Mouse (Mus musculus) liver, adult 2 months (tissue): Measurements from ENCODE around the gene Epop. TPM values are rescaled to one million over a fixed set of nuclear protein-coding genes. Genes with fewer than 3 reads are reported as not detected.
A peak's percentile ranks its signal among the peaks of the same experiment; 100 is the strongest.

Source experiments
- DNase-seq: peaks from one replicate; pipeline ENCODE4 v3.0.0-alpha.2; 2011; ENCODE audit warnings: low read depth, low spot score; ENCODE audit errors: extremely low read depth
- H3K27ac ChIP-seq: fragments of 200-500 bp; replicated peaks from 2 replicates; pipeline ENCODE4 v1.5.1; 2012; ENCODE audit warnings: low read depth, mild to moderate bottlenecking, control low read depth, inconsistent platforms, low read length; ENCODE audit not compliant: insufficient read depth
- H3K27me3 ChIP-seq: fragments of 200-500 bp; 2 replicates; pipeline ENCODE4 v1.6.1; 2012; ENCODE audit warnings: mild to moderate bottlenecking, moderate library complexity, low read length, inconsistent platforms; ENCODE audit not compliant: control insufficient read depth, insufficient read depth
- H3K36me3 ChIP-seq: fragments of 200-500 bp; 2 replicates; pipeline ENCODE4 v1.6.1; 2012; ENCODE audit warnings: low read length, inconsistent platforms; ENCODE audit not compliant: control insufficient read depth, insufficient read depth
- H3K4me1 ChIP-seq: fragments of 200-500 bp; 2 replicates; pipeline ENCODE4 v1.6.1; 2011; ENCODE audit warnings: low read length; ENCODE audit not compliant: control insufficient read depth, insufficient read depth
- H3K4me3 ChIP-seq: fragments of 200-500 bp; 2 replicates; pipeline ENCODE4 v1.5.1; 2011; ENCODE audit warnings: low read depth, mild to moderate bottlenecking, control low read depth, low read length, moderate library complexity; ENCODE audit not compliant: insufficient read depth
- H3K79me2 ChIP-seq: fragments of 200-500 bp; 2 replicates; pipeline ENCODE4 v1.6.1; 2012; ENCODE audit warnings: inconsistent platforms, mild to moderate bottlenecking, low read length, moderate library complexity; ENCODE audit not compliant: control insufficient read depth, insufficient read depth
- H3K9ac ChIP-seq: fragments of 200-500 bp; 2 replicates; pipeline ENCODE4 v1.6.1; 2012; ENCODE audit warnings: low read depth, mild to moderate bottlenecking, control low read depth, inconsistent platforms, low read length
- CTCF ChIP-seq: fragments of 200-500 bp; IDR thresholded peaks from 2 replicates; pipeline ENCODE4 v1.5.1; 2011; ENCODE audit warnings: low read depth, low read length, control low read depth
- POLR2A ChIP-seq: fragments of 200-500 bp; IDR thresholded peaks from 2 replicates; pipeline ENCODE4 v1.6.1; 2011; ENCODE audit warnings: low read length, control low read depth; ENCODE audit not compliant: insufficient read depth; ENCODE audit errors: extremely low read depth
- whole genome bisulfite sequencing: fragments of 180-500 bp; shearing (Covaris S2); methylation state at CpG from one replicate; pipeline ENCODE4 v1.1.7; 2018; 5-methylcytosine and 5-hydroxymethylcytosine counted together
- polyA plus RNA-seq: library from polyadenylated mRNA; depleted of rRNA; stranded (reverse); fragments of >200 nt; gene quantifications from 2 replicates; pipeline ENCODE4 v1.2.3, GENCODE M21; 2012
- total RNA-seq: library from RNA; depleted of rRNA; stranded (reverse); fragments of >200 nt; gene quantifications from 2 replicates; pipeline ENCODE4 v1.2.3, GENCODE M21; 2014

Epop gene
- total and polyA plus RNA-seq, 2 experiments: 0.37 to 2.5 TPM

DNA sequence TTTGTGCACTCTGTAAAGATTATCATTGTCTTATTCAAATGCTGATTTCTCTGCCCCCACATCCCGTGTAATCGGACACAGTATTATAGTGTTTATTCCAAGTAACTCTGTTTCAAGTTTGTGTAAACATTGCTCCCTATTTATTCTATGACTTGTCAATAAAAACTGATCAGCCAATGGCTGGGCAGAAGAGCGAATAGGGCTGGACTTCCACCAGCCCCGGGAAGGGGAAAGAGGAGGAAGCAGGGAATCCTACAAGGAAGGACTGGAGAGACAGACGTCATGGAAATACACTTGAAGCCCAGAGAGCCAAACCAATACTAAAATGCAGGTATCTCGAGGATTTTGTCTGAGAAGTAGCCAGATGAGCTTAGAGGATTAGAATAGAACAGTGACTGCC, 35.4 kb downstream of the Epop start:
- H3K27ac ChIP-seq: no peak overlapping the region
- H3K79me2 ChIP-seq: no peaks in the 10 kb centered on the region

DNA sequence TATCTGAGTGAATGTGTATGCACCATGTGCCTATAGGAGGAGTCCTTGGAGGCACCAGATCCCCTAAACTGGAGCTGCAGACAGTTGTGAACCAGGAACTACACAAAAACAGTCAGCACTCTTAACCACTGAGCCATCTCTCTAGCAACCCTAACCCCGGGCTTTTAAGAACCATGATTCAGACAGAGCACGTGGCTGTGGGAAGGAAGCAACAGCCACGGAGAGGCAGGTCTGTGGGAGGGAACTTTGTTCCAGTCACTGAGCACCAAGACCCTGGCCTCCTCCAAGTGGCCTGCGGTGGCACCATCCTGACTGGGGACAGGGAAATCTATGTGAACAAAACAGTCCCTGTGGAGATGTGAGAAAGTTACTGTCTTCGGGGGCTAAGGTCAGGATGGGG, 37.6 kb downstream of the Epop start:
- no peaks in the 10 kb centered on the region for H3K4me1 ChIP-seq
- H3K27me3 ChIP-seq: no peaks in the 10 kb centered on the region
- WGBS: 71% methylated on average over 5 of the region's 5 CpGs
- no peaks in the 10 kb centered on the region for H3K79me2 ChIP-seq
- no peak for TF ChIP-seq CTCF
- no peak for TF ChIP-seq POLR2A
- no peak overlapping the region for H3K27ac ChIP-seq
- H3K36me3 ChIP-seq: no peaks in the 10 kb centered on the region
- DNase-seq: no peak
- no peak overlapping the region for H3K9ac ChIP-seq
- no peak overlapping the region for H3K4me3 ChIP-seq

More for the DNA sequence above, 35.4 kb downstream of the Epop start:
- Histone ChIP-seq H3K9ac (no peak overlapping the region), H3K4me1 (no peaks in the 10 kb centered on the region), H3K4me3 (no peak overlapping the region; the same call in 1 of the 2 replicates), H3K36me3 (no peaks in the 10 kb centered on the region), H3K27me3 (no peaks in the 10 kb centered on the region)
- WGBS: 18% methylated on average over 6 of the region's 6 CpGs
- TF ChIP-seq CTCF (no peak), POLR2A (no peak)
- DNase-seq: peak; percentile 48

- Histone ChIP-seq H3K4me3 (no peak overlapping the region), H3K9ac (no peak overlapping the region), H3K4me1 (no peaks in the 10 kb centered on the region), H3K79me2 (no peaks in the 10 kb centered on the region), H3K36me3 (no peaks in the 10 kb centered on the region), H3K27ac (no peak overlapping the region), H3K27me3 (no peaks in the 10 kb centered on the region)
- TF ChIP-seq POLR2A (no peak), CTCF (no peak)
- DNase-seq: no peak
- 61% methylated on average over 24 of the region's 24 CpGs for WGBS
These were observed 39.1 kb downstream of the Epop start for GRCm38 (mm10) chr11:97590227-97590960.

DNA sequence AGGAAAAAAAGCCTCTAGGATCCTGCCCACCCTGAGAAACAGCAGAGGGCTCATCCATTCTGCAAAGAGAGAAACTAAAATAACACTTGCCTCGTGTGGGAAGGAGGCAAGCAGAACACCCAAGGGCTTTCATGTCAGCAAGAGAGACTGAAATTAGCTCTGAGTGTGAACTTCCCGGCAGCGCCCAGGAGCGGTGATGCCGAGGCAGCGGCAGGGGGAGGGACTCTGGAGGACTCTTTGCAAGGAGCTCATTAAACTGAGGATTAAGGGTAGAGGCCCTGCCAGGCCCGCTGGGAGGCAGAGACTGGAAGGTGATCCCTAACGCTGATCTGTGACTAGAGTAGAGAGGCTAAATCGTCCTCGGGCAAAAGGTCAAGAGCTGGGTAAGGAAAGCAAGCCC, 40.3 kb downstream of the Epop start:
- DNase-seq: no peak
- H3K9ac ChIP-seq: no peak overlapping the region
- H3K27me3 ChIP-seq: no peaks in the 10 kb centered on the region
- H3K36me3 ChIP-seq: no peaks in the 10 kb centered on the region
- H3K4me3 ChIP-seq: no peak overlapping the region
- TF ChIP-seq POLR2A (no peak), CTCF (no peak)
- no peak overlapping the region for H3K27ac ChIP-seq
- 44% methylated on average over 10 of the region's 10 CpGs for WGBS
- H3K79me2 ChIP-seq: no peaks in the 10 kb centered on the region
- H3K4me1 ChIP-seq: no peaks in the 10 kb centered on the region

DNA sequence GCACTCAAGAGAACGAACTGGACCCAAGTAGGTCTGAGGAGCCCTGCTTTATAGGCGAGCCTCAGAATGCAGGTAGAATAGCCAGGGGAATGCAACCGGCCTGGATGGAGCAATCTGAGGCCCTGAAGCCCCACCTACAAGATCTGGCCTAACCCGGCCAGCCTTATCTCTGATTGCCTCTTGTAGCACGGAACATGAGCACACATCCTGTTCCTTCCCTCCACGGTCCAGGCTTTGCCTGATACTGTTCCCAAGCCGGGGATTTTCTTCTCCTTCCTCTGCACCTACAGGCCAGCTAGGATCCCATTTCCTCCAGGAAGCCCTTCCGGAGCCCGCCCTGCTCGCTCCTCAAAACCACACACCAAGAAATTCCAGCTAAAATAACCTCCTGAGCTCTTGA, 43.6 kb downstream of the Epop start:
- 55% methylated on average over 10 of the region's 10 CpGs for WGBS
- Histone ChIP-seq H3K9ac (no peak overlapping the region), H3K4me1 (no peaks in the 10 kb centered on the region), H3K27me3 (no peaks in the 10 kb centered on the region), H3K79me2 (no peaks in the 10 kb centered on the region), H3K36me3 (no peaks in the 10 kb centered on the region), H3K4me3 (no peak overlapping the region), H3K27ac (peak overlapping the region; percentile 13; the same call in 1 of the 2 replicates)
- TF ChIP-seq CTCF (no peak), POLR2A (no peak)
- DNase-seq: no peak

DNA sequence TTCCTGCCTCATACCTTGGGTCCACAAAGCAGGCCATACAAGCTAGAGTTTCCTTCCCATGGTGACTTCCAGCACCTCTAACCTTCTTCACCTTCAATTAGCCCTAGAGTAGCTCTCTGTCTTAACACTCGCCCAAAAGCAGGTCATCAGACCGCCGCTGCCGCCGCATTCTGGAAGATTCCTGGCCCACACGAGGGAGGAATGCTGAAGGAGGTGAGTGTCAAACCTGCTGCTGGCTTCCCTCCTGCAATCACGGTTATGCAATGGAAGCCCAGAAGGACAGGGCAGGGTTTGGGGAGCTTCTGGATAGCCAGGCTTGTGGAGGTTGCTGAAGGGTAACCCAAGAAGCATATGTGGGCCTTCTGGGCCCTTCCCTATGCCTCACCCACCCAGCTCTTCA, 45.0 kb downstream of the Epop start:
- H3K27me3 ChIP-seq: no peaks in the 10 kb centered on the region
- no peak for DNase-seq
- no peak overlapping the region for H3K4me3 ChIP-seq
- TF ChIP-seq CTCF (no peak), POLR2A (no peak)
- H3K36me3 ChIP-seq: no peaks in the 10 kb centered on the region
- 87% methylated on average over 7 of the region's 7 CpGs for WGBS
- H3K79me2 ChIP-seq: no peaks in the 10 kb centered on the region
- H3K4me1 ChIP-seq: no peaks in the 10 kb centered on the region
- H3K27ac ChIP-seq: no peak overlapping the region
- no peak overlapping the region for H3K9ac ChIP-seq
